Mouse (Mus musculus): ENCODE data around the gene Hs6st1.
A peak's percentile ranks its signal among the peaks of the same experiment; 100 is the strongest.

The Hs6st1 gene

DNA sequence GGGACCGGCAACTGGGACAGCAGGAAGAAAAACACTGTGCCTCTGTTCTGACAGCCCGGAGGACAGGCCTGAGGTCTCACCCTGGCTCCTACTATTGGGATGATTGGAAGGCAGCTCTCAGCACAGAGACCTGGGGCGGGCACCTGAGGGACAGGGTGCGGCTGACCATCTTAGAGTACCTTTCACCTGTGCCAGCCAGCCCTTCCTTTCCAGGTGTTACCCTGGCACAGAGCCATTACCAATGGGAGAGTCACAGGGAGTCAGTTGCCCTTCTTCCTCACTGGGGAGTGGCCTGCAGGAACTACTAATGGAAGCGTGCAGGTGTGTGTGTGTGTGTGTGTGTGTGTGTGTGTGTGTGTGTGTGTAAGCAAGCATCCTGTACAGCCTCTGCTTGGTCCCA lies 15.4 kb downstream of the Hs6st1 start:
- no peak for DNase-seq (ENCODE audit: low spot score in 2 of 2)

DNA sequence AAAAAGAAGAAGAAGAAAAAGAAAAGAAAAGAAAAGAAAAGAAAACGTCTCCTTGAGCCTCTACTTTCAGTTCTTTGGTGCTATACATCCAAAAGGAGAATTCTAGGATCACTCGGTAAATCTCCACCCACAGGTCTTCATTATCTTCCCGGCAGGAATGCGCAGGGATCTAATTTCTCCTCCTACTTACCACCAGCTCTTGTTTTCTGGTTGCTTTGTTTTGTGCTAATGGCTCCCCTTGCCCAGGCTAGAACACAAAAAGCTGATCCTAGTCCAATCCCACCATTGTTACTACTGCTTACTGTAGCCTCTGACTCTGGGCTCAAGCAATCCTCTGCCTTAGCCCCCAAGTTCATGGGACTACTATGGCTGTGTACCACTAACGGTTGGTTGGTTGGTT lies 16.9 kb downstream of the Hs6st1 start:
- DNase-seq (ENCODE audit: low spot score in 2 of 2): no peak

DNA sequence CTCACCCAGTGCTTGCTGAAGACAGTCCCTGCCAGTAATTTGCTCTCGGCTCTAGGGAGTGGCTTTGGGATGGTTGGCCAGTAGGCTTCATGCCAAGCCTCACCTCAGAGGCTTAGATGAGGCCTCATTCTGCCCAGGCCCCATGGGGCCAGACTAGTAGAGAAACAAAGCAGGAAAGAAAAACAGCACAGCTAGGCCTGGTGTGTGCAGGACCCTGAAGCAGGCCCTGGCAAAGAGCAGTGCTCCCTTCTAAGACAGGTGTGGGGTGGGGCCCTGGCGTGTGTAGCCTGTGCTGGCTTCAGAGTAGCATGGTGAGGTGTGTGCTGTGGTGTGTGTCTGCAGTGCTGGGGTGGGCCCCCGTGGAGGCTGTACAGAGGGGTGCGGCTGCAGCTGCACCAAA lies 20.2 kb downstream of the Hs6st1 start:
- no peak for DNase-seq (ENCODE audit: low spot score in 2 of 2)

DNA sequence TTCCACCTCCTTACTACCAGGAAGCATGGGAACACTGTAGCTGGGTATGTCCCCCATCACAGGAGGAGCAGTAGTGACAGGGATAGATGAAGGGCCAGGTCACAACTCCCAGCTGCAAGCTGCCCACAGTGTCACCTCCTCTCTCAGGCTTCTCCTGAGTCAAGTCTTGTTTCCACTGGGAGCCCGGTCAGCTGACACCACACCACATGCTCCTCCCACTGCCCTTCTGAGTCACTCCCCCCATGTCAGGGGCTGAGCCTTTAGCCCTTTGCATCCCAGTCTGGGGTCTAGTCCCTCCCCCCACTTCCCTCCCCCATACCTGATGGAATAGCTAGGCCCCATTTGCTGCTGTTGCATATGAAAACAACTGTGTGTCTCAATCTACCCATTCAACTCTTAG lies 21.3 kb downstream of the Hs6st1 start:
- no peak for DNase-seq (ENCODE audit: low spot score in 2 of 2)

DNA sequence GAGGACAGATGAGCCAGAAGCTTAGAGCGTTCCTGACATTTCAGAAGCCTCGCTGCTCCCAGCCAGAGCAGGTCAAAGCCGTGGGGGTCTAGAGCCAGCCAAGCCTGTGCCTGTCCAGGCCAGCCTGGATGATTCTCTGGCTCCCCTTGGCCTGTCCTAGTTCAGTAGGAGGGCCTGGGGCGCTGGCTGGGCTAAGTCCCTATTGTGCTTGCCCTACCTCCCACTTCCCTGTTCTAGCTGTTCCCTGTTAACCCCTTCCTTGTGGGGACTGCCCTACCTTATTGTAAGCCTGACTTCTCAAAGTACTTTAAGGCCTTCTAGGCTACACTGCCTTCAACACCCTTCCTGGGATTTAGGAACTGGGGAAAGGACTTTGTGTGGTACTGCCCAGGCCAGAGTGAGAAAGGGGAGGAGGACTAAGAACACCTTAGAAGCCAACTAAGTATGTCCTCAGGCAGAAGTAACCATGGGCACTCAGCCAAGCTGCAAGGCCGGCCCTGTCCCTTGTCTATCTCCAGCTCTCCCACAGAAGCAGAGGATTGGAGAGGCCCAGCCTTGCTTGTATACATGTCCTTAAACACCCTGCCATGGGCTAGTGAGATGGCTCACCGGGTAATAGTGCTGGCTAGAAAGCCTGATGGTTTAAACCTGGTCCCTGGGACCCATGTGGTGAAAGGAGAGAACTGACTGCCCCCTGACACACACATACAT lies 22.0 kb downstream of the Hs6st1 start:
- no peak for DNase-seq (ENCODE audit: low spot score in 2 of 2)

DNA sequence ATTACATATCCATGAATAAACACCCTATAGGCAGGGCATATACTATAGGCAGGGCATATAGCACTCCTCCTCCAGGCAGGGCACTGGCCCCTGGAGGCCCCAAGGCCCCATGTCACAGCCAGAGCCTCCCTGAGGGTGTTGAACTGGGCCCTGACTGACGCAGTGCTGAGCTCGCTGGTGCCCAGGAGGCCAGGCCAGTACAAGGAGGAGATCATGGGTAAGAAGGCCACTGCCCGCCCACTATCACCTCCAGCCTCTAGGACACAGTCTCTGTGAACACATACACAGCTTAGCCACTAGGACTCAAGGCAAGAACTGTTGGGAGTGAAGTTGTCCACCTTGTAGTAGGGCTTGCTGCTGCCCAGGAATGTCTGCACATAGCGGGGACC lies 22.5 kb downstream of the Hs6st1 start:
- DNase-seq (ENCODE audit: low spot score in 2 of 2): no peak

DNA sequence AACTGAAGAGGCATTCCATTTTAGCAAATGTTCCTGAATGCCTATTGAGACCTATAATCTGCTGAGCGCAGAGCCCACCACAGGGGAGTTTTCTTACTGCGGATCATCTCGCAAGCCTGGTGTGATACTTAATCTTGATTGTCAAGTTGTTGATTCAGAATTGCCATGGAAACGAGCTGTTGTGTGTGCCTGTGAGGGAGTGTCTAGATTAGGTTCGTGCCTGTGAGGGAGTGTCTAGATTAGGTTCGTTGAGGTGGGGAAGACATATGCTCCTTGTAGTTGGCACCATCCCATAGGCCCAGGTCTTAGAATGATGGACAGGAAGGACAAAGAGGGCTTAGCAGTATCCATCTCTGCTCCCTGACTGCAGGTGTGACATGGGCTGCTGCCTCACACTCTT lies 23.0 kb downstream of the Hs6st1 start:
- no peak for DNase-seq (ENCODE audit: low spot score in 2 of 2)

DNA sequence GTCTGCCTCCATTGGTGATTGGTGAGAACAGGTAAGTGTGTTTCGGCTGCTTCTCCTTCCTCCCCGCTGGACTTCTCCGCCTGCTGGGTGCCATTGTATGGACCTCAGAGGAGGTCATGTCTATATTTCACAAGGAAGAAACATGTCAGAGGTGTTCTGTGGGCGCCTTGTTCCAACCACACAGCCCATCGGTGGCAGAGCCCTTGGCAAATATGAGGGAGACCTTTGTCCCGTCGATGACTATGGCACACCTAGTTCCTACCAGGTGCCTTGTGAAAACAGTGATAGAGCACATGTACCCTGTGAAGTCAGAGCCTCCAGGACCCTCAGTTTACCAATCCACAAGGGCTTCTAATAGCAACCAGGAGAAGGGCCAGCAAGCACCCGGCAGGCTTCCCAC lies 25.5 kb downstream of the Hs6st1 start:
- DNase-seq (ENCODE audit: low spot score in 2 of 2): no peak

DNA sequence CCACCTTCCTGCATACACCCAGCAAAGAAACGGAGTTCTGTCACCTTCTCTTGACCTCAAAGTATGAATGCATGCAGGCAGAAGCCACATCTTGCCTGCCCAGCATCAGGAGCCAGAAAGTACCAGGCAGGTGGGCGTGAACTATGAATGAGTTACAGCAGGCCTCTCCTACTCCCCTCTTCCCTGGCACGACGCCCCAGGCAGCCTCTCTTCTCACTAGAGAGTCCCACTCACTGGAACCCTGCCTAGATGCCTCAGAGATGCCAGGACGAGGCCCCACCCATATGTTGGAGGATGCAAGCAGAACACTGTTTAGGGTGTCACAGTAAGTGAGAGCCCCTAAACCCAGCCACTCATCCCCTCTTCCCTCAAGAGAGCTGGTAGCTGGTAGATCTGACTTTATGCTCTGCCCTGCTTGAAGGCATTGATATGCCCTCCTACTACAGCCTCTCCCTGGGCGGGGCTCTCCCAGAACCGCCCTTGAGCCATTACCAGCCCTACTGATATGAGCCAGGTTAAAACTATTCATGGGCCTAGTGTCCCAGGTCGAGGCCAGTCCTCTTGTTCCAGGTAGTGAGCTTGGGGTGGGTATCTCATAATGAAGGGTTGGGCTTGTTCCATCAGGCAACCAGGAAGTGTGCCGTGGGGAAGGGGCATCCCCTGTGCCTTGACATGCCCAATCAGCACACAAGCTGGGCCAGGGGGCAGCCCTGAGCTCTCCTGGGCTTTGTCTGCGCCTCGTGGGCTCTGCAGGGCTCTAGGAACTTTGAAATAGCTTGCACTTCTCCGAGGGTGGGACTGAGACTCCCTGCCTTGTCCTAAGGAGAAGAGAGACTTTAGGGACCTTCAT lies 27.4 kb downstream of the Hs6st1 start:
- DNase-seq (ENCODE audit: low spot score in 2 of 2): peak; percentile 82 to 84

DNA sequence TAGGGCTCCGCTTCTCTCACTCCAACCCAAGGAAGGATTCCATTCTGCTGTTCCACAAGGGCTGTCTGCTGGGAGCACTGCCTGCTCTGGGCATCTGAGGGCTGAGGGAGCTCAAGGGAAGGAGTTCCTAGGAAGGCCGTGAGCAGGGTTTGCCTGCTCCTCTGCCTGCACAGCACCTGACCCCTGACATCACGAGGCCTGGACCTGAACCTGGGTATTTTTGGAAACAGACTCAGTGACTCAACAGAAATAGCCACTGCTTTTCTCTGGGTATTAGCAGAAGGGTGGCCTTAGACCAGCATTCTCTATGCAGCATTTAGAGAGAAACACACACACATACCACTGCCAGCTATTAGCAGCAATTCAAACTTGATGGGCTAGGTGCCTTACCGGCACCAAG lies 30.2 kb downstream of the Hs6st1 start:
- DNase-seq (ENCODE audit: low spot score in 2 of 2): no peak

DNA sequence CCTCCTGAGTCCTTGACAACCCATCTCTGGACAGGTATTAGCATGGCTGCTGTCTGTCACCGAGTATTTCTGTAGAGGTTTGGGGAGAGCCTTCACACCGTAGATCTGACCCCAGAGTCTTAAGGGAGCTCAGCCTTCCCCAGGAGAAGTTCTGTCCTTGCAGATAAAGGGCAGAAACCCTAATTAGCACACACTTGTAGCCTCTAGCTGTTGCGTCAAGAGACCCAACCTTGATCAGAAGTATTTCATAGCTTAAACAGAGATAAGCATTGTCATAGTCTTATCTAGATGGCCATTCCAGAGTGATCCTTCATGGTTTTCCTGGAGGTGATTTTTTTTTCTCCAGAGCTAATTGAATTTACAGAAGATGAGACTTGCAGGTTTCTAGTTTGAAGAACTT lies 32.2 kb downstream of the Hs6st1 start:
- no peak for DNase-seq (ENCODE audit: low spot score in 2 of 2)

DNA sequence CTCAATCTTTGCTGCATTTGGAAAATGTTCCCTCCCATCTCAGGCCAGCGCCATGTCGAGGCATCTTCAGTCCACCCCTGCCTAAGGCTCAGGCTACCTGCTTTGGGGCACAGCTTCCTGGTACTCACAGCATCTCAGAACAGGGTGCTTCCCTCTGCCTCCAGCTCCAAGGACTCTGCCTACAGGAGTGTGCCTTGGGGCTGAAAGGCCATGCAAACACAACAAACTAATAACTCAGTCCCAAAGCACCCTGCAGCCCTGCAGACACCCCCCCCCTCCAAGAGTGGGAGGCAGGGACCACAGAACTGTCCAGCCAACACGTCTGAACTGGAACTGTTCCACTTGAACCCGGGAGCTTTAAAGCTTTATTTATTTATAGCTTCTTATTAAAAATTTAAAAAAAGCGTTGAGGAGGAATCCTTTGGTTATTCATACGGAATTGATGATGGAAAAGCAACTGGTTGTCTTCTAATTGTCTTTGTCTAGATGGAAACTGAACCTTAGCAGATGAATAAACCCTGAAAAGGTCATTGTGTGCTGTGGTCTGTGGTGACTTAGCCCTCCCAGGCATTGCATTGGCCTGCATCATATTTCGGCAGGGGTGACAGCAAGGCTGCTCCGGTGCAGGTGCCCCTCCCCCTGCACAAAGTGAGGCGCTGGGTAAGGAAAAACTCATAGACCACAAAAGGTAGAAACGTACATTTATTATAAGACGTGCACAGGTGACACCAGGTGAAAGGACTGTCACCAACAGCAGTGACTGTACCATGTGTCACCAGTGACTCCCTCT lies 37.9 kb downstream of the Hs6st1 start:
- DNase-seq (ENCODE audit: low spot score in 2 of 2): no peak

DNA sequence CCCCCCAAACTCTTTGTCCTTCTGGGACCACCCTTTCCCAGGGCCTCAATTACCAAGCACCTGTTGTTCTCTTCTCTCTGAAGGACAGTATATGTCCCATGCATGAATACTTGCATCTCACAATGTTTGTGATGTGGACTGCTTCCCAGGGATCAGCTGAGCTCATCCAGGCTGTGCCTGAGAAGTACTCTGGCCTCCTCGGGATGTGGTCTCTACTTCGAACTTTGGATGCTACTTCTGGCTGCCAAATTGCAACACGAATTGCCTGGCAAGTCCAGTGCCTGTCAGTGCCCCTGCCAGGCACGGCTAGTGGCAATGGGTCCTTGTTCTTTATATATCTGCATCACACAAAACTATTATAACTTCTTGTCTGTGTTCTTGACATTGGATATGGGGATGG lies 41.8 kb downstream of the Hs6st1 start:
- no peak for DNase-seq (ENCODE audit: low spot score in 2 of 2)

DNA sequence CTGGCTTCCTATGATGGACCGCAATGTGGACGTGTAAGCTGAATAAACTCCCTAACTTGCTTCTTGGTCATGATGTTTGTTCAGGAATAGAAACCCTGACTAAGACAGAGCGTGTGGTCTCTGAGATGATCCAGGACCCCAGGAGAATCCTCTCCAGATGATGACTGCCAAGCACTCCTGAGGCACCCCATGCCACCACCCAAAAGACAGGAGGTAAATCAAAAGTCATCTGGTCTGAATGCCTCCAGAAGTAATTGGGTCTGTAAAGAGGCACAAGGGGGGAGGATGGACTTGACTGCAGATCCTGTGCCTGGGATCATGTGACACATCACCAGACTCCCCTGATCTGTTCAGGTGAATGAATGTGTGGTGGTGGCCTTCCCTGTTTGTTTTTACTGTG lies 44.5 kb downstream of the Hs6st1 start:
- DNase-seq (ENCODE audit: low spot score in 2 of 2): no peak

DNA sequence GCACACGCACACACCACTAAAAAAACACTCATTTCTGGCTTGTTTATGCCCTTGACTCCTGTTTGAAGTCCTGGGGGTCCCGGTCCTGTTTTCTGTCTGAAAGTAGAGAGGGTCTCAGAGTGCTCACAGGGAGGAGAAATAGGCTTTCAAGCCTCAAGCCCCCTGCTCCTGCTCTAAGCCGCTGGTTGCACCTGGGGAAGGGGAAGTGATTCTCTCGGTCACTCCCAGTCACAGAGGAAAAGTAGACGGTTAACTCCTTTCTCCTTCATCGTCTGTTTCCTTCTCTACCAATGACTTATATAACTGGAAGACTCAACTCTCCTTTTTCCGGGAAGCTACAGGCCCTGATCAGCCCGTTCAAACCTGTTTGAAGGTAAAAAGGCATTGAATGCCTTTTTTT lies 45.5 kb downstream of the Hs6st1 start:
- no peak for DNase-seq (ENCODE audit: low spot score in 2 of 2)

DNA sequence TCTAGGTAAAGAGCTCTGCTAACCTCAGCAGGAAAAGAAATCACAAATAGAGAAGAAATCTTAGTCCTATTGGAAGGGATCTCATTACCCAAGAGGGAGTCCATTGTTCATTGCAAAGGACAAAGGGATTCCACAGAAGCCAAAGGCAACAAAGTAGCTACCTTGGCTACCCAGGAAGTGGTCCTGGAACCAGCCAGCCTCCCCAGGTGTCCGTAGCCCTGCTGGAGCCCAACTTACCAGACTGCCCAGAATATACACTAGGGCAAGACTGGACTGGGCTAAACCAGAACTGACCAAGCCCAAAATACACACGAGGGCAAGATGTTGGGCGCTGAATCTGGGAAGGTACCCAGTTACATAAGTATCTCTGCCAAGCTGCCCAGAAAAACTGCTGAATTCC lies 46.6 kb downstream of the Hs6st1 start:
- no peak for DNase-seq (ENCODE audit: low spot score in 2 of 2)

DNA sequence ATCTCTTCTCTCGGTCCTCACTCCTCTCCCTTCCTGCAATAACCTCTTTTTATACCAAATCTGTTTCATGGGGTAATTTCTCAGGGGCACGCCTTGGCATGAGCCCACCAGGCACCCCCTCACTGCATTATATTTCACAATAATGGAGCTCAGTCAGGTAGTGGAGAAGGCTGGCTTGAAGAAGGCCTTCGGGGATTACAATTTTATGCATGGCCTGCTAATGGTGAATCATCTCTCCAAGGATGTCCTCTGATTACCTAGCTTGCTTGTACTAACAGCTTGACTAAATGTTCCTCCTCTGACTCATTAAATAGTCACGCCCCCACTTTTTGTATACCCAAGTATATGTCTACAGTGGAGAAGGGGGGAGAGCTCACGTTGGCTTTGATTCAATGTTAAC lies 48.3 kb downstream of the Hs6st1 start:
- DNase-seq (ENCODE audit: low spot score in 2 of 2): no peak

DNA sequence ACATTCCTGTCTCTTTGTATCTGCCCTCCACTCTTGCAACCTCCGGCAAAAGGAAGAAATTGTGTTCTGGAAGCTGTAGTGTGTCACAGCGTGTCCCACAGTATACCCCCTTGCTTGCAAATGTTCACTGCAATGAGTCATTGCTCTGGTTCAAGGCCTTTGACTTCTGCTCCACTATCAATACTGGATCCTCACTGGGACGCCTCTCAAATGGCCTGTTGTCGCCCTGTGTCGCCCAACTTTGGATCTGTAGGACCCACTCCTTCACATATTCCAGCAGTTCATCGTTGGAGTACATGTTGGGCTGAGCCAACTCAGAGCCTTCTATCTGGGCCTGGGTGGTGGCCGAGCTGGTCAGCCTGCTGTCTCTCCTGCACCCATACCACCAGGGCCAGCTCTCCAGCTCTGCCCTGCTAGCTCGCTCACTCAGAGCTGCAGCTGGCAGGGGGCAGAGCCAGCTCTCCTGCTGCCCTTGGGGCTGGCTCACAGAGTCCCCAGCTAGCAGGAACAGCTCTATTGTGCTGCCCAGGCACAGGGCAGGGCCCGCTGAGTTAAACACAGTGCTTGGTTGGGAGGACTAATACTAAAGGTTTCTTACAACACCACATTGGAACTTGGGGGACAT lies 50.0 kb downstream of the Hs6st1 start:
- no peak for DNase-seq (ENCODE audit: low spot score in 2 of 2)

DNA sequence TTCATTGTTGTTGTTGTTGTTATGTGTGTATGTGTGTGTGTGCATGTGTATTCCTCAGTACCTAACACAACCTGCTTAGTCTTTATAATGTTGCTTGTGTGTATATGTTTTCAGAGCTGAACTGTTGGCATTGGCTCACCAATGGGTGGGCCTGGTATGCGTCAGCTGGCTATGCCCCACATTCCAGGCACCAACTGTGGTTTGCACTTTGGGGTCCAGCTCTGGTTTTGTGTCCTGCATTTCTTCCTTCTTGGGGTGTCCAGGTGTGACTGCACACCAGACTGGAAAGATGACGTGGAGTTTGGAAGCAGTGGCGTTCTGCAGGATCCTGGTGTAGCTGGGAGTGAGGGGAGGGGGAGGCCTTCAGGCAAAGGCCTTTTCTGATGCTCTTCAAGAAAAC lies 50.8 kb downstream of the Hs6st1 start:
- no peak for DNase-seq (ENCODE audit: low spot score in 2 of 2)

DNA sequence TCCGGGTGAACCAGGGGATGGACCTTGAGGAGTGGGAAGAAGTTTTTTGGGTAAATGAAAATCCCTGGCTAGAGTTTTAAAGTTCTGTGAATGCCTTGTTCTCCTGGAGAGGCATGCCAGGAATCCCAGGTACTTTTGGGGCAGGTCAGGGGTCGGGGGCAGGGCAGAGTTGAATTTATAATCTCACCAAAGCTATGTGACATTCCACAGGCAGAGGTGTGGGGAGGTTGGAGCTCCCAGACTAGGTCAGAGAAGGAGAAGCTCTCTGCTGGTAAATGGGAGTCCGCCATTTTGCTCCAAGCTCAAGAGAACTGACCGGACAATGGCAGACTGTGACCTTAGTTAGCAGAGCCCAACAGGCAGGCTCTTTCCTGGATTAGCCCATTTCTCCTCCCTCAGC lies 51.2 kb downstream of the Hs6st1 start:
- DNase-seq (ENCODE audit: low spot score in 2 of 2): no peak

DNA sequence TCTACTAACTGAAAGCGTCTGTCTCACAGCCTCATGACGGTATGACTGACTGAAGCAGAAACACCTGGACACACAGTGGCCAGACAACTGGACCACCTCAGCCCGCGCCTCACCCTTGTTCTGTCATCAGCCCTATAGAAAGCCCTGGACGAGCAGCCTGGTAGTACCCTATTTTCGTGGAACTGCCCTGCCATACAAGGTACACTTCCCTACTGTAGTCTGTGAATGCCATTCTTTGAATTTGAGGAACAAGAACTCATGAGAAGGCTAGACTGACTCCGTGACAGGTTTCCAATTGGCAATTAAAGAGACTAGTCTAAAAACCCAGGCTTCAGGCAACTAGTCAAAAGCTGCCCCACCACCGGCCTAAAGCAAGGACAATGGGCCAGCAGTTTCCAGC lies 53.0 kb downstream of the Hs6st1 start:
- no peak for DNase-seq (ENCODE audit: low spot score in 2 of 2)

DNA sequence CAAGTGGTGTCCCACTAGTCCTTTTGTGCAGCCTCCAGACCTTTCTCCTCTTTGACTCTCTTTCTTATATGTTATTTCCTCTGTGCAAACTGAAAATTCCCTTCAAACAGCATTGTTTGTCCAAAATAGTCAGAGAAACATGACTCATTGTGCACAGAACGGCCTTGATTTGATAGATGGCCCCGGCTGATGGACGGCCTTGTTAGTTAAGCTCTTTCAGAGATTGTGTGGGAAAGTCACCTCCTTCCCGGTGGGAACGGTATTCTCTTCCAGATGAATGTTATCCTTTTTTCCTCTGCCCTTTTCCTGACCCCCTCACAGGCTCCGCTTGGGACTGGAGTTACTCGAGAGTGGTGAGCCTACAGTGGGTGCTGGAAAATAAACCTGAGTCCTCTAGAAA lies 56.9 kb downstream of the Hs6st1 start:
- DNase-seq (ENCODE audit: low spot score in 2 of 2): no peak
